Mouse (Mus musculus): Measurements from ENCODE around the gene Cox10.

GRCm38 (mm10) chr11:63970818-63971217, 108.5 kb downstream of the Cox10 start:
- TF ChIP-seq MAFK (IDR thresholded peaks at IDR 0.05; ENCODE audit: insufficient replicate concordance, low read length) (no peak), CTCF (conservative IDR thresholded peaks at IDR 0.05 in 1 of 2, IDR thresholded peaks at IDR 0.05 in 1 of 2; ENCODE audit: low read depth in 2 of 2, low read length in 2 of 2) (no peak), ZKSCAN1 (IDR thresholded peaks at IDR 0.05; ENCODE audit: borderline replicate concordance, low read depth, low read length) (no peak), ETS1 (conservative IDR thresholded peaks at IDR 0.05; ENCODE audit: low read depth, low read length) (no peak), SIN3A (IDR thresholded peaks at IDR 0.05; ENCODE audit: low read length) (no peak)

Measured in CH12.LX (cell line).